Mouse (Mus musculus): Measurements from ENCODE around the gene Otol1. TPM values are rescaled to one million over a fixed set of nuclear protein-coding genes. Genes with fewer than 3 reads are reported as not detected.

Gene Otol1
- polyA plus RNA-seq (2017; shearing (Covaris generic)), result not detected

GRCm38 (mm10) chr3:70007313-70007712 is at the start of gene Otol1:
TSS of gene Otol1 (plus strand) at chr3:70007613.

Other genes starting within 250 kb of the Otol1 start
- not detected for gene Sptssb, start 147.7 kb upstream of the Otol1 start, polyA plus RNA-seq (2017; shearing (Covaris generic))